Mouse (Mus musculus) urinary bladder, postnatal 4 days (tissue): ENCODE data around the gene Asb4.
"Not testable (repeated sequence)": the region's sequence is repeated elsewhere in the genome, so short reads cannot be mapped to it uniquely, and the experiment has no call there.

Experiments
- DNase-seq, 2 experiments: peaks; one replicate each; pipeline ENCODE4 v3.0.0; 2021 to 2022; ENCODE audit warnings: low spot score in 2 of 2

Gene Asb4

DNA sequence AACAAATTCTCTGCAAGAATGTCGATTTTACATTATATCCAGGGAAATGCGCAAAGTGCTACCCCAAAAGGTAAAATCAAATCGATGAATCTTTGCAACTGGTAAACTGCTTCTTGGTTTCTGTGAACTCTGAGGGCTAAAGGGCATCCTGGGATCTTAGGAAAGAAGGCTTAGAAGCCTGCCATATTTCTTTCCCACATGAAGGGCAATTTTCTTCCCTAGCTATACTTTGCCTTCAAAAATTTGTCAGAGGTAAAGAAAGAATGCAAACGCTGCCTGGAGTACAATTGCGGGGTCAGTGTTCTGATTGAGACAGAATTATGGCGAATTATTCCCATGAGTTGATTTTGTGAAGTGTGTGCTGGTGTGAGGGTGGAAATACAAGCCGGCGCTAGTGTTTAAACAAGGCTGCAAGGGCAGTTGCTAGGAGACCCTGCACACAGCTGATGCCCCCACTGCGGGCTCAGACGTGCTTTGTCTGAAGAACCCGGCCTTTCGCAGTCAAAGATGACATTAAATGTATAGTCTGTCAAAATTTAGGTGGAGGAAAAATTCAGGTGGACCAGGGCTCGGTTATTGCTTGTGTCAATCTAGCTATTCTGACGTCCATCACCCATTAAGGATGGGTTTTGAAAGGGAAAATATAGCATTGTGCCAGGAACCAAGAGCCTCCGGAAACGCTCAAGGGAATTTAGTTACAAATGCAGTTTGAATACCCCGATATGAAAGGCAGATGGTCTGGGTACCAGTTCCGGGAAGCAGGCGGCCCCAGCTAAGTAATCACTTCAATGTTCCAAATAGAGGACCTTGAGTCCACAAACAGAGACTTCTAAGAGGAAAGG is at the start of gene Asb4:
Asb4 (plus strand) TSS at position 51 of the 842 bp plus-strand sequence.
- no peak for DNase-seq

DNA sequence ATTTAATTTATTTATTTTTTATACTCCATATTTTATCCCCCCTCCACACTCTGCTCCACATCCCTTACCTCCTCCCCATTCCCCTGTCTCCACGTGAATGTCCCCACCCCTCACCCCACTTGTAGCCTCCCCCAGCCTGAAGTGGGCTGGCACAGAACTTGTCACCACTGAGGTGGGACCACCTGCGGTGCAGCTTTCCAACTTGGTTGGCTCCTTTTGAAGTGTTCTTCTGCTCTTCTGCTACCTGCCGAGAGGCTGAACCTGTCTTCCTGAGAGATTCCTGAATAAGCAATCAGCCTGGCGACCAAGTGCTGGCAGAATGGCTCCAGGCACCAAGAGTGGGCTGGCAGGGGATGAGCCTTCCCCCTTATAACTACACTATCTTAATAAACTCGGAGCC is 49.2 kb upstream of the Asb4 start:
- no peak for DNase-seq

DNA sequence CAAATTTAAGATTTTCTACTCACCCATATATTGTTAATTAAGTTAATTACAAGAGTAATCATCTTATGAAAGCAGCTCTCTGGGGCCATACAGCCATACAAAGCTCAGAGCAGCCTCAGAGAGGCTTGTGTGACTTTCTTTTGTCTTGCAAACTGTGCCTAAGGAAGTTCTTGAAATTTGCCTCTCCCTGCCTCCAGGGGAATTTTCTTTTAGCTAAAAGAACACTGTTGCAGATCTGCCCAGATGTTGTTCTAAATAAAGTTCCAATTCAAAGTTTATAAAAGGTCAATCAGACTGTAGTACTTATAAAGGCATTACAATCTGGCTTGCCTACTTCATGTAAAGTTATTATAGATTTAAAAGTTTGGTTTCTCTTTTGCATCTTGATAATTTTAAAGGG is 47.2 kb upstream of the Asb4 start:
- not testable (repeated sequence) for DNase-seq

DNA sequence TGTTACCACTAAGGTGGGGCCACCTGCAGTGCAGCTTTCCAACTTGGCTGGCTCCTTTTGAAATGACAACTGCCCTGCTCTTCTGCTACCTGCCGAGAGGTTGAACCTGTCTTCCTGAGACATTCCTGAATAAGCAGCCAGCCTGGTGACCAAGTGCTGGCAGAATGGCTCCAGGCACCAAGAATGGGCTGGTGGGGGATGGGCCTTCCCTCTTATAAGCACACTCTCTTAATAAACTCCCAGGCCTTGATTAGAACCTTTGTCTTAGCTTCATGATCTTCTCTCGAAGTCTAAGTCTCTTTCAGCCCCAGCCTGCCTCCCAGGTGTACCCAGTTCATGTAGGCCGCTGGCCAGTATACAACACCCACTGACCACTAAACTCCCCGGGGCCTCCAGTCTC is 44.4 kb upstream of the Asb4 start:
- DNase-seq = not testable (repeated sequence)

DNA sequence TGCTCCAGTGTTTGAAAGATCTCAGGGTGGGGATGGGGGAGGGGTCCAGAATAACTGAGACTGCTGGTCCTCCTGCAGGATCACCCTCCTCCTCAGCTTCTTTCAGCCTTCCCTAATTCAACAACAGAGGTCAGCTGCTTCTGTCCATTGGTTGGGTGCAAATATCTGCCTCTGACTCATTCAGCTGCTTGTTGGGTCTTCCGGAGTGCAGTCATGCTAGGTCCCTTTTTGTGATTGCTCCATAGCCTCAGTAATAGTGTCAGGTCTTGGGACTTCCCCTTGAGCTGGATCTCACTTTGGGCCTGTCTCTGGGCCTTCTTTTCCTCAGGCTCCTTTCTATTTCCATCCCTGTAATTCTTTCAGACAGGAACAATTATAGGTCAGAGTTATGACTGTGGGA is 43.9 kb upstream of the Asb4 start:
- not testable (repeated sequence) for DNase-seq

DNA sequence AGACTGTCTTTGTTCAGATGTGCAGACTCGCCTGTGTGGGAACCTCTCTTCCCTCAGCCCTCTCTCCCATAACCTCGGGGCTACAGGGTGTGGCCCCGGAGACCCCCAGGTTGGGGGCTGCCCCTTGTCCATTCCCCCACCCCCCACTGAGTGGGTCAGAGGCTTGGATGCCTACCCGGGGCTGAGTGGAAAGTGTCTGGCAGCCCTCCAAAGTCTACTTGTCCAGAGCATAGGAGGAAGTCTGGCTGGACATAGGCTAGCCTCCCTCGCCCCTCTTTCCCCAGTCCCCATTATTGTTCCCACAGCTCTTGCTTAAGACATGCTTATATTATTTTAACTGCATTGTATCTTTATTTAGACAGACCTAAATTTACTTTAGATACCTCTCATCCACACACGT is 38.9 kb upstream of the Asb4 start:
- DNase-seq = no peak

DNA sequence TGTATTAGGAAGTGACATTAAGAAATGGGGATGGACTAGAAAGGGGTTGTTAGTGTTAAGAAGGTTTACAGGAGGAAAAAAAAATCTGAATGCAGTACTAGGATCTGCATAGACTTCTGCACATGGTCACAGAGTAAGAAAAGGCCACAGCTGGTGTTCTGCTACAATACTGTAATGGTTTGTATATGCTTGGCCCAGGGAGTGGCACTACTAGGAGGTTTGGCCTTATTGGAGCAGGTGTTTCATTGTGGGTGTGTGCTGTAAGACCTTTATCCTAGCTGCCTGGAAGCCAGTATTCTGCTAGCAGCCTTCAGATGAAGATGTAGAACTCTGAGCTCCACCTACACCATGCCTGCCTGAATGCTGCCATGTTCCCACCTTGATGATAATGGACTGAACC is 25.3 kb upstream of the Asb4 start:
- DNase-seq = no peak

DNA sequence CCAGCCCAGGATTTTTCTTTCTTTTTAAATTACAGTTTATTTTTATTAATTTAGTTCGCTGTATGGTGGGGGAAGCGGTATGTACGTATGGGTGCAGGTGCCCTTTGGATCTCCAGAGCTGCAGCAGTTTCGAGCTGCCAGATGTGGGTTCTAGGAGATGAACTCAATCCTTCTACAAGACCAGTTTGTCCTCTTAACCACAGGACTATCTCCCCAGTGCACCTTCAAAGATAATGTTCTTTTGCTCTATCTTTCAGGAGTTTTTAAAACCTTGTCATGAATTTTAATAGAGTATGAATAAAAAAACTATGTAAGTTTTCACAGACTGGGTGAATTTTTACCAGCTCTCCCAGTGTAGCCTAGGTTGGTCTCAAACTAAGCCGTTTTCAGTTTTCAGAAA is 22.8 kb upstream of the Asb4 start:
- no peak for DNase-seq

DNA sequence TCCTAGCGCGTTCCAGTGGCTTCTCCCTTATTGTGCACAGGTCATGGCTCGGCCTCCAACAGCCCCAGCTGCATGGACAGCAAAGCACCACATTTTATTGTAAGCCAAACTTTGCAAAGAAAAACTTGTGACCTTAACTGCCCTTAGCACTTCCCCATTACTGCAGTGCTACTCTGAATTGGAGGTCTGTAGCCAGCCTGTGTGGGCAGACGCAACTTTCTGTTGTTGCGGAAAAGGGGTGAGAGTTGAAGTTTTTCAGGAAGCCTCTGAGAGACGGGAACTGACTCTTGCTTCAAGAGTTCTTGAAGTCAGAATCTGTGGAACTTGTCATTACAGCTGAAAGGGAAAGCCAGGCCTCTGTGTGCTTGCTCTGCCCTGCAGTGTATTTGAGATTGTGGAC is 21.2 kb upstream of the Asb4 start:
- no peak for DNase-seq

DNA sequence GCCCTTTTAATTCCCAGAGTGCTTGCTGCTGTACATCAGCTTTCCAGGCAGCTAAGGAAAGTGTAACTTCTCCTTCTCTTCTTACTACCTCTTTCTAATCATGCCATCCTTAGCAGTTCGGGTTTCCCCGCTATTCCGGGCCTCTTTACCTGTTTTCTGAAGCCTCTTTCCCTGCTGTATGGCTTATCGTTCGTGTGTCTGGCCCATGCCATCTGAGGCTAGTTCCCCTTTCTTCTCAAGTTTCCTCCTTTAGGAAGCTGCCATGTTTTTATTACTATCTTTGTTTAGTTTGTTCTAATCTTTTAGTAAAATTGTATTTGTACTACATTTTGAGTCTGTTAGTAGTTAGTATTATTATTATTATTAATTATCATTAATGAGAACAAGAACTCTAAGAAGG is 17.3 kb upstream of the Asb4 start:
- DNase-seq = no peak

DNA sequence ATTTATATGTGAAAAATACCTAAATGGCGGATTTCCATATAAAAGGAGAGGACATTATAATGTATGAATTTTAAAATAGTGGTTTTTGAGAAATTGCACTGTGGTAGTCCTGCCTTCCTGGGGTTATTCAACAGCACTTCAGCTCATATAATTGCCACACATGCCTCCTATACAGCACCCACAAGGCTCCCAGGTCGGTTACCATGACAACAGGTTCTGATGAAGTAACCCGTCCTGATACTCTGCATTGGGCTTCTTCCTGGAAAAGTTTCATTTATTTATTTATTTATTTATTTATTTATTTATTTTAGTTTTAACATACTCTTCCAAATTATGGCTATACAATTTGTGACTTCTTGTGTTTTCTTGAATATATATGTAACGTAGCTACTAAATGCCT is 6.3 kb upstream of the Asb4 start:
- no peak for DNase-seq

DNA sequence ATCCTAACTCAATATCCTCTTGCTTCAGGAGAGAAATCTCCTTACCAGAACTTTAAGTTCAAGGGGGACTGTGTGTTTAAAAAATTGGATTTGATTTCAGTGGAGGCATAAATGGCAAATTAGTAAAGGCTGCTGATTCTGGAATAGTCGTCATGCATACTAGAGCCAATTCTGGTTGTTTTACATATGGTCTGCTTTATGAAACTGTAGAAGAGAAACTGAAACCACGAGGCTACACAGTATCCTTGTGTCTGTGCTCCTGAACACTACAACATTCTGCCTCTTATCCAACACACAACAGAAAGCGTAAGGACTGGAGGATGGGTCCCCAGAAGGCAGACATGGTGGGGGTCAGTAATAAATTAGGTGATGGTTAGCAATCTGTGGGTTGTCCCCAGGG is 4.1 kb upstream of the Asb4 start:
- no peak for DNase-seq

DNA sequence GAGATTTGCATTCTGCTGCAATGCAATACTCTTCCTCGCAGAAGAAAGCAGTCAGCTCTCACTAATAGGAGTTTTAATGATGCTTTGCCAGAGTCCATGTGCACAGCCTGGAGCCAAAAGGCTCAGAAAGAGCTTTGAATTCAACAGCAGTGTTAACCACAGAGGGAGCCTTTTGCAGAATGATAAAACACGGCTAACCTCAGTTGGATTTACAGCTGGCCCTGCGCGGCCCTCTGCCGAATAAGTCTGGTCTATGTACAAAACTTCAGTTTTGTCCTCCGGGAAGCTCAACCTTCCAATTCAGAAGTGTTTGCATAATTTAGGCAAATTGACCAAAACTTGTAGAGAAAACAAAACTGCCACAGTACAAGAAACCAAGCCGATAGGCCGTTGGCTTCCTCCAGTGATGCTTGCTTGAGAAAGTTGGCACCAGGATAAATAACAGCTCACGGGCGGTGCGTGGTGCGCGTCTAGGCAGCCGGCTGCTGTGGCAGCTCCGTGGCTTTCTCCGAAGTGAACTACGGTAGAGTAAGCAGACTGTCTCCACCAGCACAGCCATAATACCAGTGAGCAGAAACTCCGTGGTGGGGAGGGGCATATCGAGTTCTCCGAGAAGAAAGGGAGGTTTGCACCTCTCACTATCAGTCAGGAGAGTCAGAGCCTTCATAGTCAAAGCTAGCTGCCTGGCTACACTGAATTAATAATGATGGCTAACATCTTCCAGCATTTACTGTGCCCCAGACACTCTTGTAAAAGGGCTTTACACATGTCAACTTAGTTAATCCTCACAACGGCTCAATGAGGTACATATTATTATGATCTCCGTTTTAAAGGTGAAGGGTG is 3.2 kb upstream of the Asb4 start:
- no peak for DNase-seq

DNA sequence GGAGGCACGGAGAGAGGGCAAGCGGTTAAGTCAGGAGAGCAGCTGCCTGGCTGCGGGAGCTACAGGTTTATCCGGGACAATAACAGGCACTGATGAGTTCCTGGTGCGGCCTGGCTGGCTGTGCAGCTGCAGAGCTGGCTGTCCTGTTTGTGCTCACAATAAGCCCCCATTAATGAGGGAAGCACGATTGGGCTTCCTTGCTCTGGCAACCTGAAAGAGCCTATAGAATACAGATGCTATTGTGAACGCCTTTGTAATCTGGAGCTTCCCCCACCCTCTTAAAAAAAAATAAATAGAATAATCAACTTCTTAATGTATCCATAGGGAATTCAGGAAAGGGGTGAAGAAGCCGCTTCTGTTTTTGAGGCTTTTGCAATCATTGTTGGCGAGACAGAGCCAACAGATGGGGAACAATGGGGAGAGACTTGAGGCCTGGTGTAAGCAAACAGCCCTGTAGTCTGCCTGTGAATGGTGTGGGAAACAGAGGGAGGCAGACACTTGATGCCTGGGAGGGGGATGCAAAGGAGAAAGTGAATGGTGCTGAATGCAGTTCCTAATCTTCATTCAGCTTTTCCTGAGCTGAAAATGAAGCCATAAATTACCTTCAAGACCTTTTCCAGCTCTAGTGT is 2.4 kb upstream of the Asb4 start:
- DNase-seq = no peak

DNA sequence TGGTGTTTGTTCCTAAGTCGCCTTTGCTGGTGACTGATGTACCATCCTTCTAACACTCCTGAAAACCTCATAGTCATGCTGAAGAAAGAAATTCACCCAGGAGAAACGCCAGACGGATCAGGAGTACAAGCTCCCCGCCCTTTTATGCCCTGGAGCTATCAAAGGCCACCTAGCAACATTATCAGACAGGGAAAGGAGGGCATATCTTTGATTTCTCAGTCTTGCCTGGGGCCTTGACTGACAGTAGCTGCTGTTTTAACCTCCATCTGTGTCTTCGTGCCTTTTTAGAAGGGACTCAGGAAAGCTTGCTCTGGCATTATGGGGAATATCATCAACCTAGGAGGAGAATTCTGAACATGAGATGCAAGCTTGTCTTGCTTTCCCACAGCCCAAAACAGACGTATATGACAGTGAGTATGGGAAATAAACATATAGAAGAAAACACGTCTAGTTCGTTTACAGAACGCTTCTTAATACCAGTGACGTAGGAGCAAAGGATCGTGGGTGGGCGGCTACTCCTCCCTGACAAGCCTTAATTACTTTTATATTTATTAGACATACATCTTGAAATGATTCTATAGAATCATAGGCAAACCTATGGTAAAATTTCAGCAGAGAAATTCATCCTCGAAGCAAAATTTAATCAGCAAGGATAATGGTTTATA is 1.1 kb upstream of the Asb4 start:
- DNase-seq = no peak

DNA sequence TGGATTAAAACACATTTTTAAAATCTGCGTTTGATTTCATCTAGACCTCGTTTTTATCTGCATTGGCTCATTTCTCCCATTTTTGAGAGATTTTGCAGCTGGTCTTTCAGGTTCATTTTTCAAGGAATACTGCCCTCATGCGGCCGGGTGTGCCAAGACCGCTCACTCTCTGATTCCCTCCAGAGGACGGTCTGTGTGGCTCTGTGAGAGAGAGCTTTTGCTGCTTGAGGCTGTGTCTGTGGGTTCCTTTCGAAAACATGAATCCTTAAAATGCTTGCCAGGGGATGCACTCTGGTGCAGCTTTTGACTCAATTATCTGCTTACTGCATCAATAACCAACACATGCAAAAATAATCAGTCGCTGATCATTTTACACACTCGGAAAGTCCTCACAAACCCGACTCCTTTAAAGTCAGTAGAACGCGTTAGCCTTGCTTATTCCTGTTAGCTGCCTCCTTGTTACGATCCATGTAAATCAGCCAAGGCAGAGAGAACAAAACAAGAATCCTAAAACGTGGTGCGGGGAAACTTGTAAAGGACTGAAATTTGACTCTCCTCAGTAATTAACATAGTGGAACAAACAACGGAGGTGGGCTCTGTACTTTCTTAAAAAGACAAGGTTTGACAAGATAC is 487 bp upstream of the Asb4 start:
- DNase-seq = peak; percentile 77 to 80

DNA sequence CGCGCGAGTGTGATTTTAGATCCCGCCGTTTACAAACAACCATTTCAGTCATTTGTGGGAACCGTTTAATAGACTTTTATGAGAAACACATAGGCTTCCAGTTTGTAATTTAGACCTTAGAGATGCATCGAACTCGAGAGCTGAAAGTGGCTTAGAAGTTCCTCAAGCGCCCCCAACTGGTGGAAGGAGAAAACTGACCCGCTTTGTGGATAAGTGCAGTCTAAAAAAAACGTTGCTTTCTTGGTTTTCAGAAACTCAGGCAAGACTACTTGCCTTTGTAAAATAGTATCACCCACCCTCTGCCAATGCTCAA is 948 bp downstream of the Asb4 start:
- peak; percentile 42 to 66 for DNase-seq

DNA sequence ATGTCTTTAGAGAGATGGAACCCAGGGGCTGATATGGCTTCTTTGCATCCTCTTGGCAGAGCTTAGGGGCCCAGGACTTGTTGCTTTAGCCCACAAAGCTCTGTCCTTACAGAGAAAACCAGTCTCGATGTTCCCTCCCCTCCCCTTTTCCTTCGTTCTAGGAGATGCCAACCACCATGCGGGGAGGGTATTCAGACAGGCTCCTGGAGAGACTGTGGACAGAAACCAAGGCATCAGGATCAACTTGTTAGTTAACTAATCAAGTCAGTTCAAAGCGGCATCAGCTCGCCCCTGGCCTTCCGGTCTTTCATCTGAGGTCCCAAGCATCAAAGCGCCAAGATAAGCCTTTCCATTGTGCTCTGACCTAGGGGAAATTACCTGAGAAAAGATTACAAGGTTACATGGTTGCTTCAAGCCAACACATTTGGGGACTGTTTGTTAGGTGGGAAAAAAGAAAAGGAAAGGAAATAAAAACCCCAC is 2.0 kb downstream of the Asb4 start:
- no peak for DNase-seq

DNA sequence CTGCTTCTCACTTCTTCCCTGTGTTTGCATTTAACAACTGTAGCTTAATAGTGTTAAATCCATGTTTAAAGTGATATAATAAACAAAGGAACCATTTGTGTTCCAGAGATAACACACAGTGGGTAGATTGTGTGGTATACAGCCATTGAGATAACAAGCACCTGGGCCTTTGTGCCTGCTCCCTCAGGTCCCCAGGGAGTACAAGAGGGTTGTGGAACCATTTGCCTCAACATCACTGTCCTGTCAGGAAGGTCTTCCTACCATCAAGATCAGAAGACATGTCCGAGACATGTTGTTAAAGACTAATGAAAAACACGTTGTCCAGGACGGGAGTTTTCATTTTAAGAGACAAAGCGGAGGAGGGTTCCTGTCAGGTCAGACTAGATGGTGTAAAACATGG is 3.3 kb downstream of the Asb4 start:
- DNase-seq = no peak

DNA sequence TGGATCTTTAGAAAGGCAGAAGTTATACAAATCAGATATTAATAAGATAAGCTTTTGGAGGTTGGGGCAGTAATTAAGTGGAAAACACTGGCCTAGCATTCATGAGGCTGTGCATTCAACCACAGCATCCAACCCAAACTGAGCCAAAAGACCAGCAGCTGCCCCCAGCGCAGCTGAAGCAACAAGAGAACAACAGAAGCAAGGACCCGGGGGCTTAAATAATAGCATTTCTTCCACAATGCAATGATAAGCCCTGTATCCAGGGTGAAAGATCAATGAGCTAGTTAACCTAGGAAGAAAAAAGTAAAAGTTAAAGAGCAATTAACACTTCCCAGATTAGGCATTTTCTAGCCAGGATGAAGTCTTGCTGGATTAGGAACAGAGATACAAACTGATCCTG is 4.2 kb downstream of the Asb4 start:
- no peak for DNase-seq

DNA sequence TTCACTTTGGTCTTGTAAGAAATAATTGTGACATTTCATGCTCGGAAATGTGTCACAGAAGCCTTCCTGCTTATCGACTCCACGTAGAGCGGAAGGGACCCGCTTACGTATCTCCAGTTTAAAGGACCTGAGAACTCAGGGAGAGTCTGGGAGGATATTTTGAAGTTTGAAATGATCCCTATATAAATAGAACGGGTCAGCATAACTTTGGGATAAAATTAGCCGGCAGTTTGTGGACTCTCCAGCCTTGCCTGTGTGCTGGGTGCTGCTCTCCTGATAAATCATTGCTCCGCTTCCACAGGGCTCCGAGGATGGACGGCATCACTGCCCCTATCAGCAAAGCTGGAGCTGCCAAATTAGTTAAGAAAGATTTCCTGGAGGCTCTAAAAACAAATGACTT is 7.1 kb downstream of the Asb4 start:
- no peak for DNase-seq

DNA sequence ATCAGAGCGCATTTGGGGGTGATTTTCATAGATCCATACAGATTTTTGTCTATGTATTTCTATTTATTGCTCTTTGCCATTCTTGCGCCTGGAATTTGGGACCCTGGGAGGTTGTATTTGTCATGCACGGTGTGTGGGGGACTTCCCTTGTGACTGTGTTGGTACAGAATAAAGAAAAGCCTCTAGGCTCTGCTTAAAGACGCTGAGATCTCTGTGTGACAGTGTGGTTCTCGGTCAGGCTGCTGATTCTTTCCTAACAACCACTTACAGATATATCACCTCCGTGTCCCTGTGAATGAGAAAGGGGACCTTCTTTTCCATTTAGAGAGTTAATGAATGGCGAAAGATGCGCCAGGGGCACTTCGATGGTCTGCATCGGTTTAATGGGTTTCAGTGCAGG is 7.8 kb downstream of the Asb4 start:
- no peak for DNase-seq
